Mouse (Mus musculus): ENCODE data around the gene Misp.

Misp gene

GRCm38 (mm10) chr10:79873313-79873712, 52.5 kb downstream of the Misp start:
- no peak for DNase-seq (ENCODE audit: low read depth, low spot score)

- no peak for DNase-seq (ENCODE audit: low read depth, low spot score)
Measured at GRCm38 (mm10) chr10:79873715-79874289, 53.0 kb downstream of the Misp start.

- peak; percentile 71 for DNase-seq (ENCODE audit: low read depth, low spot score)
Measured at GRCm38 (mm10) chr10:79874290-79874862, 53.6 kb downstream of the Misp start, which contains the start of the genes Prtn3 and Plppr3. Gene Prtn3 (plus strand): TSS chr10:79874476. Gene Plppr3 (minus strand): TSS chr10:79874634.

GRCm38 (mm10) chr10:79877174-79877573, 56.4 kb downstream of the Misp start:
- no peak for DNase-seq (ENCODE audit: low read depth, low spot score)

GRCm38 (mm10) chr10:79877757-79878156, 57.0 kb downstream of the Misp start:
- DNase-seq (ENCODE audit: low read depth, low spot score) = no peak

- DNase-seq (ENCODE audit: low read depth, low spot score) = no peak
Measured at GRCm38 (mm10) chr10:79879527-79879926, 58.7 kb downstream of the Misp start.
